Mouse (Mus musculus) embryonic facial prominence, embryonic 11.5 days (tissue): ENCODE results near the gene 4933428G20Rik. TPM values are rescaled to one million over a fixed set of nuclear protein-coding genes. Genes with fewer than 3 reads are reported as not detected.
A peak's percentile ranks its signal among the peaks of the same experiment; 100 is the strongest.

ENCODE experiments used
- ATAC-seq: fragments of 200-750 bp; cut with Nextera tagmentation; replicated peaks from 2 replicates; pipeline ENCODE4 v1.8.0; 2017; ENCODE audit warnings: low read depth; ENCODE audit not compliant: insufficient number of reproducible peaks, low FRiP score, low TSS enrichment
- DNase-seq: peaks from one replicate; pipeline ENCODE4 v3.0.0-alpha.2; 2015; ENCODE audit warnings: low spot score
- H3K27ac ChIP-seq: fragments of 300-500 bp; sonication (generic); replicated peaks from 2 replicates; pipeline ENCODE4 v1.5.1; 2014; ENCODE audit warnings: mild to moderate bottlenecking, low read depth, low read length, control low read depth
- H3K27me3 ChIP-seq: fragments of 300-500 bp; sonication (generic); 2 replicates; pipeline ENCODE4 v1.6.1; 2014; ENCODE audit warnings: mild to moderate bottlenecking, low read length, moderate library complexity, mixed read lengths; ENCODE audit not compliant: control insufficient read depth, insufficient read depth
- H3K36me3 ChIP-seq: fragments of 300-500 bp; sonication (generic); replicated peaks from 2 replicates; pipeline ENCODE4 v1.6.1; 2014; ENCODE audit warnings: low read depth, mild to moderate bottlenecking, low read length, moderate library complexity, mixed read lengths; ENCODE audit not compliant: control insufficient read depth, insufficient read depth
- H3K4me1 ChIP-seq: fragments of 300-500 bp; sonication (generic); 2 replicates; pipeline ENCODE4 v1.6.1; 2014; ENCODE audit warnings: low read length, mixed read lengths; ENCODE audit not compliant: control insufficient read depth, insufficient read depth
- H3K4me2 ChIP-seq: fragments of 300-500 bp; sonication (generic); 2 replicates; pipeline ENCODE4 v1.6.1; 2014; ENCODE audit warnings: low read depth, mild to moderate bottlenecking, control low read depth, low read length, moderate library complexity
- H3K4me3 ChIP-seq: fragments of 300-500 bp; sonication (generic); 2 replicates; pipeline ENCODE4 v1.5.1; 2014; ENCODE audit warnings: low read depth, low read length, control low read depth
- H3K9ac ChIP-seq: fragments of 300-500 bp; sonication (generic); replicated peaks from 2 replicates; pipeline ENCODE4 v1.6.1; 2014; ENCODE audit warnings: mild to moderate bottlenecking, control low read depth, low read length
- H3K9me3 ChIP-seq: fragments of 300-500 bp; sonication (generic); replicated peaks from 2 replicates; pipeline ENCODE4 v1.6.1; 2016; ENCODE audit warnings: mild to moderate bottlenecking, low read length, inconsistent platforms, mixed read lengths; ENCODE audit not compliant: control insufficient read depth
- WGBS: fragments of 180-500 bp; shearing (Covaris S2); extraction: QIAGEN DNeasy Blood & Tissue Kit; methylation state at CpG from one replicate; pipeline ENCODE4 v1.1.7; 2014; 5-methylcytosine and 5-hydroxymethylcytosine counted together
- polyA plus RNA-seq: library from polyadenylated mRNA; unstranded; fragments of >200 nt; fragmentation: Nextera tagmentation; extraction: Ambion mirVana; gene quantifications from 2 replicates; pipeline ENCODE4 v1.2.1, GENCODE M21; 2014

The 4933428G20Rik gene
- polyA plus RNA-seq, result not detected in 2 replicates

GRCm38 (mm10) chr11:97499865-97500719 is at the start of gene 4933428G20Rik:
TSS of gene 4933428G20Rik (minus strand) at chr11:97500340.
- DNase-seq (no peak), ATAC-seq (no peak)
- no peak within 1 kb of the TSS for H3K27ac ChIP-seq
- peaks cover 10% of the 10 kb centered on the region for H3K4me1 ChIP-seq
- 6% methylated on average over 74 of the region's 88 CpGs for WGBS
- peaks cover 32% of the 10 kb centered on the region for H3K27me3 ChIP-seq
- H3K9me3 ChIP-seq, result no peaks in the 10 kb centered on the region
- H3K36me3 ChIP-seq, result no peaks in the 10 kb centered on the region
- peak within 1 kb of the TSS; percentile 48 for H3K9ac ChIP-seq
- H3K4me3 ChIP-seq, result peak within 1 kb of the TSS; percentile 36
- peak within 1 kb of the TSS; percentile 82 for H3K4me2 ChIP-seq

GRCm38 (mm10) chr11:97548757-97549156 is 48.6 kb upstream of the 4933428G20Rik start:
- Histone ChIP-seq H3K36me3 (no peaks in the 10 kb centered on the region), H3K9me3 (no peaks in the 10 kb centered on the region), H3K4me1 (peaks cover 9% of the 10 kb centered on the region), H3K4me3 (no peak overlapping the region), H3K9ac (no peak overlapping the region), H3K27me3 (peaks cover 46% of the 10 kb centered on the region), H3K27ac (no peak overlapping the region), H3K4me2 (no peak overlapping the region)
- WGBS, result 40% methylated on average over 8 of the region's 8 CpGs
- DNase-seq (no peak), ATAC-seq (no peak)

- Histone ChIP-seq H3K4me3 (no peak overlapping the region), H3K4me1 (peaks cover 9% of the 10 kb centered on the region), H3K9me3 (no peaks in the 10 kb centered on the region), H3K27me3 (peaks cover 46% of the 10 kb centered on the region), H3K4me2 (no peak overlapping the region), H3K27ac (no peak overlapping the region), H3K9ac (no peak overlapping the region), H3K36me3 (no peaks in the 10 kb centered on the region)
- DNase-seq (no peak), ATAC-seq (no peak)
- WGBS, result 54% methylated on average over 12 of the region's 12 CpGs
Measured at GRCm38 (mm10) chr11:97547957-97548706, 48.0 kb upstream of the 4933428G20Rik start.

GRCm38 (mm10) chr11:97546804-97547411 is 46.8 kb upstream of the 4933428G20Rik start:
- ATAC-seq, result peak; percentile 55; the same call in 1 of the 2 replicates
- WGBS, result 0% methylated on average over 38 of the region's 73 CpGs
- Histone ChIP-seq H3K4me1 (peaks cover 9% of the 10 kb centered on the region), H3K4me2 (peak overlapping the region; percentile 98), H3K27ac (no peak overlapping the region), H3K36me3 (no peaks in the 10 kb centered on the region), H3K27me3 (peaks cover 43% of the 10 kb centered on the region), H3K9me3 (no peaks in the 10 kb centered on the region), H3K4me3 (peak overlapping the region; percentile 53), H3K9ac (peak overlapping the region; percentile 47)
- peak; percentile 82 for DNase-seq

- Histone ChIP-seq H3K27me3 (peaks cover 34% of the 10 kb centered on the region), H3K4me2 (peak overlapping the region; percentile 98), H3K9me3 (no peaks in the 10 kb centered on the region), H3K4me1 (peaks cover 3% of the 10 kb centered on the region), H3K4me3 (peak overlapping the region; percentile 53), H3K36me3 (no peaks in the 10 kb centered on the region), H3K9ac (no peak overlapping the region), H3K27ac (no peak overlapping the region)
- DNase-seq, result no peak
- no peak for ATAC-seq
- WGBS, result 3% methylated on average over 26 of the region's 26 CpGs
Measured at GRCm38 (mm10) chr11:97545808-97546560, 45.8 kb upstream of the 4933428G20Rik start.

- H3K9me3 ChIP-seq, result no peaks in the 10 kb centered on the region
- ATAC-seq (no peak), DNase-seq (no peak)
- peaks cover 21% of the 10 kb centered on the region for H3K27me3 ChIP-seq
- no peaks in the 10 kb centered on the region for H3K36me3 ChIP-seq
- H3K4me3 ChIP-seq, result no peak overlapping the region
- H3K4me1 ChIP-seq, result peaks cover 3% of the 10 kb centered on the region
- H3K4me2 ChIP-seq, result no peak overlapping the region
- H3K27ac ChIP-seq, result no peak overlapping the region
- 84% methylated on average over 9 of the region's 9 CpGs for WGBS
- H3K9ac ChIP-seq, result no peak overlapping the region
Measured at GRCm38 (mm10) chr11:97543883-97544282, 43.7 kb upstream of the 4933428G20Rik start.

- peaks cover 3% of the 10 kb centered on the region for H3K4me1 ChIP-seq
- H3K27me3 ChIP-seq, result peaks cover 17% of the 10 kb centered on the region
- H3K4me3 ChIP-seq, result no peak overlapping the region
- 58% methylated on average over 12 of the region's 12 CpGs for WGBS
- DNase-seq (no peak), ATAC-seq (no peak)
- H3K9me3 ChIP-seq, result no peaks in the 10 kb centered on the region
- H3K9ac ChIP-seq, result no peak overlapping the region
- no peak overlapping the region for H3K27ac ChIP-seq
- no peaks in the 10 kb centered on the region for H3K36me3 ChIP-seq
- no peak overlapping the region for H3K4me2 ChIP-seq
Measured at GRCm38 (mm10) chr11:97543181-97543733, 43.1 kb upstream of the 4933428G20Rik start.
